9 mouse cellular contexts compared by ENCODE assay signal in genomic region chr13:97007501-97008265, GRCm38 (mm10). TPM values are rescaled to one million over a fixed set of nuclear protein-coding genes. Genes with fewer than 3 reads are reported as not detected.
A peak's percentile ranks its signal among the peaks of the same experiment; 100 is the strongest.
DNase-seq lines count a peak whose midpoint lies in the region; ATAC-seq and TF ChIP-seq lines count a peak whose summit lies in the region.
"Had no signal": no experiment of that assay in that cellular context is flagged by ENCODE, and none has a peak within 500 bp of the region (broad histone marks: within the 10 kb centered on the region; RNA-seq: fewer than 3 reads in every experiment).

No protein-coding gene starts in this region.

- peak overlapping the region; percentile 49 for H3K9ac ChIP-seq in ES-Bruce4 (ENCODE audit: low read depth, poor library complexity, severe bottlenecking)
- H3K9ac ChIP-seq in limb, embryonic 14.5 days (ENCODE audit: low read depth, low read length, severe bottlenecking): peak overlapping the region; percentile 50
- peak overlapping the region; percentile 51 for H3K9ac ChIP-seq in neural tube, embryonic 14.5 days (replicated peaks; ENCODE audit: low read depth, low read length)

- peak overlapping the region; percentile 64 for H3K4me2 ChIP-seq in limb, embryonic 14.5 days (replicated peaks; ENCODE audit: low read depth, low read length, severe bottlenecking)
- peak overlapping the region; percentile 84 for H3K4me2 ChIP-seq in neural tube, embryonic 14.5 days (ENCODE audit: low read depth, low read length)

- WGBS in limb, embryonic 14.5 days: under 1% methylated on average over 19 of the region's 21 CpGs
- 1% methylated on average over 20 of the region's 21 CpGs for WGBS in neural tube, embryonic 14.5 days

- TF ChIP-seq CTCF in gastrocnemius, adult 2 months (IDR thresholded peaks at IDR 0.05): no peak
- no peak for TF ChIP-seq CTCF in ES-Bruce4 (IDR thresholded peaks at IDR 0.05; ENCODE audit: low read depth, low read length)
- TF ChIP-seq CTCF in cortical plate, adult 2 months (IDR thresholded peaks at IDR 0.05; ENCODE audit: extremely low read depth, insufficient read depth, low read length): no peak

- H3K4me3 ChIP-seq in gastrocnemius, adult 2 months: peak overlapping the region; percentile 72
- peak overlapping the region; percentile 71 for H3K4me3 ChIP-seq in ES-Bruce4 (ENCODE audit: low read depth, low read length)
- peak overlapping the region; percentile 34 for H3K4me3 ChIP-seq in cortical plate, adult 2 months (ENCODE audit: insufficient read depth, low read length)
- peak overlapping the region; percentile 35 for H3K4me3 ChIP-seq in limb, embryonic 14.5 days (replicated peaks; ENCODE audit: low read length)
- H3K4me3 ChIP-seq in neural tube, embryonic 14.5 days (ENCODE audit: low read depth, low read length): peak overlapping the region; percentile 35

- H3K36me3 ChIP-seq in ES-Bruce4 (ENCODE audit: control insufficient read depth, insufficient read depth, low read length, poor library complexity, severe bottlenecking): no peaks in the 10 kb centered on the region
- H3K36me3 ChIP-seq in limb, embryonic 14.5 days (ENCODE audit: control insufficient read depth, insufficient read depth, low read length): no peaks in the 10 kb centered on the region
- H3K36me3 ChIP-seq in neural tube, embryonic 14.5 days (ENCODE audit: control insufficient read depth, insufficient read depth, low read length): no peaks in the 10 kb centered on the region

- H3K27me3 ChIP-seq in ES-Bruce4 (ENCODE audit: control insufficient read depth, insufficient read depth, low read length, poor library complexity, severe bottlenecking): no peaks in the 10 kb centered on the region
- H3K27me3 ChIP-seq in limb, embryonic 14.5 days (ENCODE audit: control insufficient read depth, insufficient read depth, low read length): no peaks in the 10 kb centered on the region
- no peaks in the 10 kb centered on the region for H3K27me3 ChIP-seq in neural tube, embryonic 14.5 days (ENCODE audit: control insufficient read depth, insufficient read depth, low read length)

- no peak for TF ChIP-seq EP300 in ES-Bruce4 (IDR thresholded peaks at IDR 0.05; ENCODE audit: insufficient read depth, low read depth, low read length)

- TF ChIP-seq POLR2A in ES-Bruce4 (IDR thresholded peaks at IDR 0.05; ENCODE audit: insufficient read depth, low read length): no peak
- TF ChIP-seq POLR2A in cortical plate, adult 2 months (IDR thresholded peaks at IDR 0.05; ENCODE audit: extremely low read depth, insufficient read depth, low read length): no peak
- TF ChIP-seq POLR2A in limb, embryonic 14.5 days (IDR thresholded peaks at IDR 0.05; ENCODE audit: borderline replicate concordance, extremely low read depth, insufficient read depth, insufficient read length): no peak

- intact Hi-C loops in gastrocnemius, adult 2 months (cut with DNase I): no loop called here
- intact Hi-C loops in gastrocnemius, postnatal 14 days (cut with DNase I; ENCODE audit: low total_unique reads): no loop called here

- H3K4me1 ChIP-seq in ES-Bruce4 (ENCODE audit: control insufficient read depth, insufficient read depth, low read length): no peaks in the 10 kb centered on the region
- no peaks in the 10 kb centered on the region for H3K4me1 ChIP-seq in cortical plate, adult 2 months (ENCODE audit: control insufficient read depth, insufficient read depth, low read length)
- H3K4me1 ChIP-seq in limb, embryonic 14.5 days (ENCODE audit: control insufficient read depth, insufficient read depth, low read length): no peaks in the 10 kb centered on the region
- H3K4me1 ChIP-seq in neural tube, embryonic 14.5 days (ENCODE audit: control insufficient read depth, insufficient read depth, low read length): no peaks in the 10 kb centered on the region

- H3K27ac ChIP-seq in gastrocnemius, adult 2 months: no peak overlapping the region
- no peak overlapping the region for H3K27ac ChIP-seq in ES-Bruce4 (ENCODE audit: insufficient read depth, low read length)
- H3K27ac ChIP-seq in cortical plate, adult 2 months (ENCODE audit: insufficient read depth, low read length): no peak overlapping the region
- no peak overlapping the region for H3K27ac ChIP-seq in limb, embryonic 14.5 days (replicated peaks; ENCODE audit: low read depth, low read length)
- H3K27ac ChIP-seq in neural tube, embryonic 14.5 days (ENCODE audit: low read depth, low read length): 0 out of 2 replicates have a peak overlapping the region, but pooled peaks have one; percentile 16

- H3K9me3 ChIP-seq in ES-Bruce4 (replicated peaks; ENCODE audit: control insufficient read depth, insufficient read depth, low read length, poor library complexity, severe bottlenecking): no peaks in the 10 kb centered on the region
- no peaks in the 10 kb centered on the region for H3K9me3 ChIP-seq in limb, embryonic 14.5 days (ENCODE audit: control insufficient read depth, low read length)
- H3K9me3 ChIP-seq in neural tube, embryonic 14.5 days (ENCODE audit: control insufficient read depth, low read length): no peaks in the 10 kb centered on the region

- peak; percentile 59 for ATAC-seq in limb, embryonic 14.5 days (ENCODE audit: low FRiP score, low read depth)
- ATAC-seq in neural tube, embryonic 14.5 days (ENCODE audit: low read depth): peak; percentile 90
- no peak for ATAC-seq in activated CD4-positive, CD25-positive, alpha-beta regulatory T cell, adult 4 months

- DNase-seq in gastrocnemius, adult 2 months: no peak
- no peak for DNase-seq in gastrocnemius, postnatal 14 days
- DNase-seq in heart, postnatal 4 days: peak; percentile 11
- no peak for DNase-seq in limb, embryonic 14.5 days (ENCODE audit: low spot score)

RNA-seq across cellular contexts. Expression of gene 1700029F12Rik, which starts 26.5 kb away (rescaled TPM):
- total RNA-seq in gastrocnemius, adult 2 months (2021): not detected
- not detected for total RNA-seq in gastrocnemius, postnatal 14 days (2021)
- not detected in 2 replicates for polyA plus RNA-seq in ES-Bruce4 (2011; ENCODE audit: insufficient read depth, insufficient read length, low read depth, missing spikeins)
- not detected in 2 replicates for polyA plus RNA-seq in cortical plate, adult 2 months (2012; rRNA removed)
- not detected for total RNA-seq in heart, postnatal 4 days (2021)
- not detected in 2 replicates for polyA plus RNA-seq in limb, embryonic 14.5 days (2012; rRNA removed)
- polyA plus RNA-seq in limb, embryonic 14.5 days (2014; fragmentation: Nextera tagmentation; extraction: Ambion mirVana): not detected in 2 replicates
- polyA plus RNA-seq in neural tube, embryonic 14.5 days (2014; fragmentation: Nextera tagmentation; extraction: Ambion mirVana): not detected in 2 replicates
- not detected for polyA plus RNA-seq in activated CD4-positive, CD25-positive, alpha-beta regulatory T cell, adult 4 months (2017; shearing (Covaris generic))
- total RNA-seq: neutrophil, adult 5-6 weeks had no signal

RNA-seq across cellular contexts. Expression of gene Fam169a, which starts 59.4 kb away (rescaled TPM):
- total RNA-seq in gastrocnemius, adult 2 months (2021): not detected
- total RNA-seq in gastrocnemius, postnatal 14 days (2021): not detected
- 74.6 and 81.9 TPM in 2 replicates for polyA plus RNA-seq in ES-Bruce4 (2011; ENCODE audit: insufficient read depth, insufficient read length, low read depth, missing spikeins)
- polyA plus RNA-seq in cortical plate, adult 2 months (2012; rRNA removed): 20.1 and 21.7 TPM in 2 replicates
- 1 to 10 TPM; 2.9 to 3.3 TPM for total RNA-seq in heart, postnatal 4 days (2021)
- polyA plus RNA-seq in limb, embryonic 14.5 days (2012; rRNA removed): 1.7 and 1.8 TPM in 2 replicates
- polyA plus RNA-seq in limb, embryonic 14.5 days (2014; fragmentation: Nextera tagmentation; extraction: Ambion mirVana): 2.8 and 3.6 TPM in 2 replicates
- 41.3 and 41.4 TPM in 2 replicates for polyA plus RNA-seq in neural tube, embryonic 14.5 days (2014; fragmentation: Nextera tagmentation; extraction: Ambion mirVana)
- polyA plus RNA-seq in activated CD4-positive, CD25-positive, alpha-beta regulatory T cell, adult 4 months (2017; shearing (Covaris generic)): under 1 TPM; 0.56 to 0.71 TPM
